Mouse (Mus musculus): ENCODE data around the gene Galns.

DNA sequence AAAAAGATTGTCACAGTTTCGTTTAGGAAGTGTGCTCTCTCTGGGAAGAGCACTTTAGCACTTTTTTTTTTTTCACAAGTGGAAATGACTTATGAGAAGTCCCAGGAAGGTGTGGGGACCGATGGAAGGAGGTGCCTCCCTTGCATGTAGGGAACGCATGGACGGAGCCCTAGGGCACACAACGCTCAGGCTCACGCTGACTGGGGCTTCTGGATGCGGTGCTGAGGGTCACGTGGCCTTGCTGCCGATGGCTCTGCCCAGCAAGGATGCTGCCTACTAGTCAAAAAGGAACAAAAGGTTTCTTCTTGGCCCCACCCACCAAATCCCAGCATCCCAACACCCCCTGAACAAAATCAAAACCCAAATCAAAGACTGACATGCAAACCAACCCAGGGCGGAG, 18.1 kb upstream of the Galns start:
- no peak for TF ChIP-seq MYOG (IDR thresholded peaks at IDR 0.05; ENCODE audit: control insufficient read depth in 1 of 3, insufficient read depth in 1 of 3, insufficient read length in 2 of 3, low read depth in 2 of 3)
- TF ChIP-seq POLR2A (IDR thresholded peaks at IDR 0.05; ENCODE audit: insufficient read length, low read depth): no peak
- no peak for TF ChIP-seq REST (IDR thresholded peaks at IDR 0.05; ENCODE audit: insufficient read depth, insufficient read length)

All from myocyte (in vitro differentiated cells).